In the genomic region with DNA sequence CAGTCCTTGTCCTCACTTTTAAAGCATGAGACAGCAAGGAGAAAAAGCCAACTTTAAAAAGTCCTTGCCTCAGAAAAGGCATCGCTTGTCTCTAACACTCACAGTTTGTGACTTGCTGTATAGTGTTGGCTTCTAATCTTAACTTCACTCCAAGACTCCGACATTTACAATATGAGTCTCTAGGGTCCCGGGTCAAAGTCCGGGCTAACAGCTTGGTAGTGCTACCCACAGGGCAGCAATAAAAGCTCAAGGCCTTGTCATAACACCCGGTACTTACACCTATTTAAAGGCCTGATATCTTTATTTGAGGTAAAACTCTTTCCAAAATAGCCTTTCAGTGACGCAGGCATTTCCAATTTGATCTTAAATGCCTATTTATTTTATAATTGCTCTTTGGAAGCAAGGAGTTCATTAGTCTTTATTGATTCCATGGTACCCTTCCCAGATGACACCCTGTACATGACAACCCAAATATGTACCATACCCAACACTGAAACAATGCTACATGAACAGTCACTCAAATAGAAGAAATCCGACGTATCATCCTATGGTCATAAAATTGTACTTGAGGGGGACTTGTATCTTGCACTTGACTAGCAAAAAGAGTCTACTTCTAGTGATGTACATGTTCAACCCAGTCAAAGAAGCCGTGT, we compare ENCODE assay signal across 25 mouse cellular contexts.
"Had no signal": no experiment of that assay in that cellular context is flagged by ENCODE, and none has a peak within 500 bp of the region (broad histone marks: within the 10 kb centered on the region; RNA-seq: fewer than 3 reads in every experiment).

No protein-coding gene starts in this region.

- H3K9ac ChIP-seq: heart, embryonic 13.5 days; heart, embryonic 15.5 days; hindbrain, embryonic 13.5 days; hindbrain, embryonic 15.5 days; kidney, embryonic 15.5 days; limb, embryonic 12.5 days; liver, embryonic 13.5 days had no signal

- ATAC-seq: hindbrain, postnatal 0 days had no signal

- H3K4me1 ChIP-seq: heart, embryonic 13.5 days; heart, embryonic 15.5 days; hindbrain, embryonic 13.5 days; hindbrain, embryonic 15.5 days; kidney, embryonic 15.5 days; liver, embryonic 13.5 days had no signal

- DNase-seq: gastrocnemius, postnatal 14 days; gastrocnemius, postnatal 36 days; heart, adult 11 months; heart, adult 2 months; heart, postnatal 14 days; heart, postnatal 36 days; kidney, adult 11 months; kidney, adult 8-10 months; kidney, postnatal 14 days; kidney, postnatal 36 days; liver; liver, embryonic 13.5 days had no signal

- H3K27me3 ChIP-seq: heart, embryonic 13.5 days; heart, embryonic 15.5 days; hindbrain, embryonic 13.5 days; hindbrain, embryonic 15.5 days; kidney, embryonic 15.5 days; liver, embryonic 13.5 days had no signal

- H3K9me3 ChIP-seq: heart, embryonic 13.5 days; heart, embryonic 15.5 days; hindbrain, embryonic 13.5 days; hindbrain, embryonic 15.5 days; kidney, embryonic 15.5 days; limb, embryonic 10.5 days; limb, embryonic 12.5 days; liver, embryonic 13.5 days had no signal

- H3K27ac ChIP-seq: heart, adult 2 months; heart, embryonic 13.5 days; heart, embryonic 15.5 days; hindbrain, embryonic 13.5 days; hindbrain, embryonic 15.5 days; hindbrain, postnatal 0 days; kidney, embryonic 15.5 days; kidney, postnatal 0 days; layer of hippocampus, adult 2 months; left cerebral cortex, adult 2 months; limb, embryonic 10.5 days; limb, embryonic 12.5 days; liver, embryonic 13.5 days had no signal

- H3K4me3 ChIP-seq: heart, adult 2 months; heart, embryonic 13.5 days; heart, embryonic 15.5 days; hindbrain, embryonic 13.5 days; hindbrain, embryonic 15.5 days; kidney, embryonic 15.5 days; layer of hippocampus, adult 2 months; left cerebral cortex, adult 2 months; limb, embryonic 10.5 days; limb, embryonic 12.5 days; liver, embryonic 13.5 days had no signal

- H3K4me2 ChIP-seq: heart, embryonic 11.5 days; heart, embryonic 13.5 days; heart, embryonic 15.5 days; hindbrain, embryonic 13.5 days; hindbrain, embryonic 15.5 days; kidney, embryonic 15.5 days; limb, embryonic 12.5 days; liver, embryonic 11.5 days; liver, embryonic 13.5 days had no signal

- H3K36me3 ChIP-seq: heart, embryonic 13.5 days; heart, embryonic 15.5 days; hindbrain, embryonic 13.5 days; hindbrain, embryonic 15.5 days; kidney, embryonic 15.5 days; limb, embryonic 10.5 days; limb, embryonic 12.5 days; liver, embryonic 13.5 days had no signal
